Mouse (Mus musculus) neural tube, embryonic 12.5 days (tissue): ENCODE results near the gene Itprid2. TPM values are rescaled to one million over a fixed set of nuclear protein-coding genes. Genes with fewer than 3 reads are reported as not detected.

Experiments used
- polyA plus RNA-seq: library from polyadenylated mRNA; unstranded; fragments of >200 nt; fragmentation: Nextera tagmentation; extraction: Ambion mirVana; gene quantifications from 2 replicates; pipeline ENCODE4 v1.2.1, GENCODE M21; 2016

Itprid2 gene
- polyA plus RNA-seq, 1 experiment from 2014 or later, result 11.5 TPM

Other genes with a start within 250 kb of the Itprid2 start
- gene Neurod1, start 178.6 kb upstream of the Itprid2 start, polyA plus RNA-seq, result 46.3 and 60.2 TPM in 2 replicates
- gene Cerkl, start 178.6 kb upstream of the Itprid2 start, polyA plus RNA-seq, result 1.8 and 2.1 TPM in 2 replicates
- 44.1 and 74.0 TPM in 2 replicates for gene Ppp1r1c, start 72.4 kb downstream of the Itprid2 start, polyA plus RNA-seq